Mouse (Mus musculus) cerebellum, adult 2 months (tissue): ENCODE data around the gene Frmpd4.

Experiments
- CTCF ChIP-seq: fragments of 200-500 bp; IDR thresholded peaks from 2 replicates; pipeline ENCODE4 v1.5.1; 2011; ENCODE audit warnings: low read depth, mild to moderate bottlenecking, control low read depth, low read length, moderate library complexity, borderline replicate concordance; ENCODE audit not compliant: insufficient read depth
- POLR2A ChIP-seq: fragments of 200-500 bp; IDR thresholded peaks from 2 replicates; pipeline ENCODE4 v1.6.1; 2011; ENCODE audit warnings: low read length, control low read depth, borderline replicate concordance; ENCODE audit not compliant: insufficient read depth

GRCm38 (mm10) chrX:168325161-168325560 lies 251.9 kb downstream of the Frmpd4 start:
- TF ChIP-seq CTCF = no peak
- TF ChIP-seq POLR2A = no peak
